Mouse (Mus musculus) spleen, adult 2 months (tissue): ENCODE measurements at regions not wholly inside any gene's neighbourhood (a gene's known extent, or its start where the extent isn't known, plus 50 kb on each side); places are given as distances from the start of the nearest gene placed in this dataset.

Source experiments
- CTCF ChIP-seq: fragments of 200-500 bp; IDR thresholded peaks from 2 replicates; pipeline ENCODE4 v1.5.1; 2011; ENCODE audit warnings: mild to moderate bottlenecking, inconsistent platforms; ENCODE audit not compliant: insufficient read depth, insufficient read length, insufficient replicate concordance; ENCODE audit errors: extremely low read depth
- POLR2A ChIP-seq: fragments of 200-500 bp; IDR thresholded peaks from 2 replicates; pipeline ENCODE4 v1.6.1; 2011; ENCODE audit warnings: low read depth, low read length, inconsistent platforms

DNA sequence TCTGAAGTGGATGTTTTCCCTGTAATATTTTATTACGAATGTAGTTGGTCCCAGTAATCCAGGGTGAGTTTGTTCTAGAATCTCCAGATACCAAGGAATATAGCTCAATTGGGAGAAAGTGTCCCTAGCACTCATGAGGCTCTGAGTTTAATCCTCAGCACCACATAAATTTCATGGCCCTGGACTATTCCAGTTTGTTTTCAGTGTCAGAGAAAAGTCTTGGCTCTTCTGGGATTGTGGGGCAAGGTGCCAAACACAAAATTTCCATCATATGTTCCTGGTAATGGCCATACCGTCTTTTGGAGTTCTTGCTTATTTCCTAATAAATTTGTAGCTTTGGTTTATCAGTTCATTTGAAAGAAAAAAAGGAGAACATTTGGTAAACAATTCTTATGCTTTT is 202.9 kb upstream of the Slco3a1 start:
- TF ChIP-seq CTCF (no peak), POLR2A (no peak)
